ENCODE assay signal across 33 mouse cellular contexts in the genomic region with DNA sequence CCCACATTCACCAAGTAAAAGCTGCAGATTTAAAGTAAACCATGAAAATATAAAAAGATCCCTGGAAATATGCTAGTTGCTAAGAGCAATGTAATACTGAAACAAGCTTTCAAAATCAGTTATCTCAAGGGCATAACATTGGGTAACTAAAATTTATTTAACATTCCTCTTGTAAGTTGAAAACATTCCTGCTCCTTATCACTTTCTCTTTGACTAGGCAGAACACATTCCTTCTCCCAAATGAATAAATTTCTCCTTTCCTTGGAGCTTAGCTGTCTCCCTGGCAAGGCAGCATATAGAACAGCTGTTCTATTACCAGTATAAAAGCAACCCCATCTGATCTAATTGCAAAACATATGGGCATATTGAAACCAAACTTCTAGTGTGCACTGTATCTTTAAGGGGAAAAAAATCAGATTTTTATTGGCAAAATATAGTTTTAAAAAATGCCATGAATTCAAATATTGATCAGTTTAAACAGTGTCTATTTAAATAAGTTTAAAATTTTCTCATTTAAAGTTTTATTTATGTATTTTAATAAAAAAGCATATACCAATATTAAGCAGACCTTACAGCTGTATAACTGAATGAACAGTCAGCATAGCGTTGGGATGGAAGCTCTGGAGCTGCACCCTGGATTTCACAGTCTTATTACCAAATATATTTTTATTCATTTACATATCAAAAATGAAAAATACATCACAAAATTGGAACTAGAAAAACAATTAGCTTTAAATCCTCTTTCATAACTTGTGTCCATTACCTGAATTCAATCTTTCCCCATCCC. TPM values are rescaled to one million over a fixed set of nuclear protein-coding genes. Genes with fewer than 3 reads are reported as not detected.
DNase-seq lines count a peak whose midpoint lies in the region; ATAC-seq and TF ChIP-seq lines count a peak whose summit lies in the region.
"Had no signal": no experiment of that assay in that cellular context is flagged by ENCODE, and none has a peak within 500 bp of the region (broad histone marks: within the 10 kb centered on the region; RNA-seq: fewer than 3 reads in every experiment).

No protein-coding gene starts in this region.

- peaks cover 13% of the 10 kb centered on the region for H3K4me1 ChIP-seq in forebrain, embryonic 13.5 days
- no peaks in the 10 kb centered on the region for H3K4me1 ChIP-seq in forebrain, embryonic 10.5 days
- peaks cover 4% of the 10 kb centered on the region for H3K4me1 ChIP-seq in liver, adult 2 months (ENCODE audit: control insufficient read depth, insufficient read depth, low read length)
- no peaks in the 10 kb centered on the region for H3K4me1 ChIP-seq in liver, embryonic 11.5 days (replicated peaks; ENCODE audit: control insufficient read depth, insufficient read depth, low read length)
- peaks cover 22% of the 10 kb centered on the region for H3K4me1 ChIP-seq in forebrain, embryonic 15.5 days
- H3K4me1 ChIP-seq: embryonic facial prominence, embryonic 13.5 days; hindbrain, embryonic 12.5 days; intestine, embryonic 15.5 days; limb, embryonic 13.5 days; liver, embryonic 13.5 days; midbrain, embryonic 10.5 days; stomach, embryonic 15.5 days had no signal

- no peak for DNase-seq in forebrain, embryonic 10.5 days (ENCODE audit: extremely low spot score, low spot score)
- DNase-seq in liver, adult 2 months (ENCODE audit: extremely low read depth, low read depth, low spot score): peak; percentile 40
- no peak for DNase-seq in liver, embryonic 11.5 days (ENCODE audit: low spot score)
- peak; percentile 31 for DNase-seq in NIH3T3 (ENCODE audit: low read depth)
- no peak for DNase-seq in cerebellum, postnatal 25 days
- DNase-seq: adrenal gland, postnatal 10 days; cerebellum, adult 11-12 months; cerebellum, adult 9-11 months; gastrocnemius, postnatal 36 days; heart, adult 18-20 months; heart, postnatal 36 days; kidney, adult 2 months; kidney, postnatal 10 days; layer of hippocampus, adult 9-11 months; liver, embryonic 13.5 days; lung, postnatal 10 days; retina, postnatal 1 day; right cerebral cortex, postnatal 14 days; thymus, postnatal 14 days had no signal

- TF ChIP-seq CTCF in liver, adult 2 months (IDR thresholded peaks at IDR 0.05; ENCODE audit: low read depth, low read length): no peak

- H3K27me3 ChIP-seq in forebrain, embryonic 13.5 days: no peaks in the 10 kb centered on the region
- no peaks in the 10 kb centered on the region for H3K27me3 ChIP-seq in forebrain, embryonic 10.5 days (ENCODE audit: poor library complexity, severe bottlenecking)
- H3K27me3 ChIP-seq in liver, adult 2 months (ENCODE audit: control insufficient read depth, insufficient read depth, low read length): no peaks in the 10 kb centered on the region
- H3K27me3 ChIP-seq in liver, embryonic 11.5 days (replicated peaks; ENCODE audit: control insufficient read depth, insufficient read depth, low read length): no peaks in the 10 kb centered on the region
- no peaks in the 10 kb centered on the region for H3K27me3 ChIP-seq in forebrain, embryonic 15.5 days
- H3K27me3 ChIP-seq: embryonic facial prominence, embryonic 13.5 days; hindbrain, embryonic 12.5 days; intestine, embryonic 15.5 days; limb, embryonic 13.5 days; liver, embryonic 13.5 days; midbrain, embryonic 15.5 days; neural tube, embryonic 15.5 days; Patski; stomach, embryonic 15.5 days had no signal

- 81% methylated on average over 1 of the region's 1 CpGs for WGBS in forebrain, embryonic 13.5 days
- 94% methylated on average over 1 of the region's 1 CpGs for WGBS in forebrain, embryonic 10.5 days
- 98% methylated on average over 1 of the region's 1 CpGs for WGBS in liver, adult 2 months
- WGBS in liver, embryonic 11.5 days: 90% methylated on average over 1 of the region's 1 CpGs
- 67% methylated on average over 1 of the region's 1 CpGs for WGBS in forebrain, embryonic 15.5 days

- no peak for TF ChIP-seq POLR2A in liver, adult 2 months (IDR thresholded peaks at IDR 0.05; ENCODE audit: extremely low read depth, insufficient read depth, low read length)

- H3K4me3 ChIP-seq in forebrain, embryonic 13.5 days: no peak overlapping the region
- no peak overlapping the region for H3K4me3 ChIP-seq in forebrain, embryonic 10.5 days
- no peak overlapping the region for H3K4me3 ChIP-seq in liver, adult 2 months (ENCODE audit: insufficient read depth, low read depth, low read length)
- H3K4me3 ChIP-seq in liver, embryonic 11.5 days (ENCODE audit: low read depth, low read length): no peak overlapping the region
- H3K4me3 ChIP-seq in forebrain, embryonic 15.5 days: no peak overlapping the region
- H3K4me3 ChIP-seq: embryonic facial prominence, embryonic 13.5 days; hindbrain, embryonic 12.5 days; intestine, embryonic 15.5 days; limb, embryonic 13.5 days; liver, embryonic 13.5 days; midbrain, embryonic 10.5 days; midbrain, embryonic 15.5 days; neural tube, embryonic 15.5 days; stomach, embryonic 15.5 days had no signal

- H3K79me2 ChIP-seq in liver, adult 2 months (ENCODE audit: control insufficient read depth, insufficient read depth, low read length): no peaks in the 10 kb centered on the region; the same call in 1 of the 2 replicates

- no peak overlapping the region for H3K9ac ChIP-seq in forebrain, embryonic 13.5 days
- no peak overlapping the region for H3K9ac ChIP-seq in liver, adult 2 months (ENCODE audit: low read depth, low read length)
- H3K9ac ChIP-seq in liver, embryonic 11.5 days (ENCODE audit: low read depth, low read length): no peak overlapping the region
- H3K9ac ChIP-seq in forebrain, embryonic 15.5 days (replicated peaks): no peak overlapping the region
- H3K9ac ChIP-seq: embryonic facial prominence, embryonic 13.5 days; hindbrain, embryonic 12.5 days; intestine, embryonic 15.5 days; limb, embryonic 13.5 days; liver, embryonic 13.5 days; midbrain, embryonic 15.5 days; neural tube, embryonic 15.5 days; stomach, embryonic 15.5 days had no signal

- peak; percentile 89 for ATAC-seq in forebrain, embryonic 13.5 days
- ATAC-seq in liver, embryonic 11.5 days (replicated peaks; ENCODE audit: low FRiP score): no peak
- peak; percentile 88 for ATAC-seq in forebrain, embryonic 15.5 days (replicated peaks)
- ATAC-seq: hindbrain, postnatal 0 days; intestine, embryonic 15.5 days; midbrain, embryonic 15.5 days; Patski had no signal

- H3K27ac ChIP-seq in forebrain, embryonic 13.5 days: peak overlapping the region; percentile 51; the same call in 1 of the 2 replicates
- no peak overlapping the region for H3K27ac ChIP-seq in forebrain, embryonic 10.5 days
- no peak overlapping the region for H3K27ac ChIP-seq in liver, adult 2 months (replicated peaks; ENCODE audit: insufficient read depth, low read depth, low read length)
- no peak overlapping the region for H3K27ac ChIP-seq in liver, embryonic 11.5 days (ENCODE audit: low read depth, low read length)
- H3K27ac ChIP-seq in forebrain, embryonic 15.5 days (replicated peaks): peak overlapping the region; percentile 63
- H3K27ac ChIP-seq: embryonic facial prominence, embryonic 13.5 days; hindbrain, embryonic 12.5 days; hindbrain, postnatal 0 days; intestine, embryonic 15.5 days; limb, embryonic 13.5 days; liver, embryonic 13.5 days; midbrain, embryonic 10.5 days; midbrain, embryonic 15.5 days; neural tube, embryonic 15.5 days; stomach, embryonic 15.5 days had no signal

- H3K36me3 ChIP-seq in forebrain, embryonic 13.5 days (ENCODE audit: poor library complexity, severe bottlenecking): no peaks in the 10 kb centered on the region
- no peaks in the 10 kb centered on the region for H3K36me3 ChIP-seq in forebrain, embryonic 10.5 days (replicated peaks)
- H3K36me3 ChIP-seq in liver, adult 2 months (ENCODE audit: control insufficient read depth, insufficient read depth, low read length): no peaks in the 10 kb centered on the region
- no peaks in the 10 kb centered on the region for H3K36me3 ChIP-seq in liver, embryonic 11.5 days (ENCODE audit: control insufficient read depth, insufficient read depth, low read length)
- H3K36me3 ChIP-seq in forebrain, embryonic 15.5 days: no peaks in the 10 kb centered on the region
- H3K36me3 ChIP-seq: embryonic facial prominence, embryonic 13.5 days; G1E; hindbrain, embryonic 12.5 days; intestine, embryonic 15.5 days; limb, embryonic 13.5 days; liver, embryonic 13.5 days; midbrain, embryonic 10.5 days; midbrain, embryonic 15.5 days; neural tube, embryonic 15.5 days; stomach, embryonic 15.5 days had no signal

- H3K9me3 ChIP-seq in forebrain, embryonic 13.5 days (replicated peaks): no peaks in the 10 kb centered on the region
- H3K9me3 ChIP-seq in forebrain, embryonic 10.5 days: no peaks in the 10 kb centered on the region
- H3K9me3 ChIP-seq in liver, embryonic 11.5 days (ENCODE audit: control insufficient read depth, low read length): no peaks in the 10 kb centered on the region
- H3K9me3 ChIP-seq in forebrain, embryonic 15.5 days: no peaks in the 10 kb centered on the region
- H3K9me3 ChIP-seq: embryonic facial prominence, embryonic 13.5 days; G1E; hindbrain, embryonic 12.5 days; intestine, embryonic 15.5 days; limb, embryonic 13.5 days; liver, embryonic 13.5 days; midbrain, embryonic 10.5 days; midbrain, embryonic 15.5 days; neural tube, embryonic 15.5 days; stomach, embryonic 15.5 days had no signal

- peak overlapping the region; percentile 12; the same call in 1 of the 2 replicates for H3K4me2 ChIP-seq in forebrain, embryonic 13.5 days
- H3K4me2 ChIP-seq in liver, embryonic 11.5 days: no peak overlapping the region
- no peak overlapping the region for H3K4me2 ChIP-seq in forebrain, embryonic 15.5 days (replicated peaks)
- H3K4me2 ChIP-seq: embryonic facial prominence, embryonic 13.5 days; heart, embryonic 11.5 days; hindbrain, embryonic 12.5 days; intestine, embryonic 15.5 days; limb, embryonic 13.5 days; liver, embryonic 13.5 days; midbrain, embryonic 15.5 days; neural tube, embryonic 15.5 days; stomach, embryonic 15.5 days had no signal

RNA-seq across cellular contexts. Expression of gene Megf9, which starts 13.1 kb away (rescaled TPM):
- 28.2 and 29.0 TPM in 2 replicates for polyA plus RNA-seq in forebrain, embryonic 13.5 days (2015; fragmentation: Nextera tagmentation; extraction: Ambion mirVana)
- polyA plus RNA-seq in forebrain, embryonic 10.5 days (2016; fragmentation: Nextera tagmentation; extraction: Ambion mirVana): 14.2 and 14.5 TPM in 2 replicates
- 9.9 and 10.5 TPM in 2 replicates for total RNA-seq in liver, adult 2 months (2014; rRNA removed)
- polyA plus RNA-seq in liver, adult 2 months (2012; rRNA removed): 8.6 and 16.1 TPM in 2 replicates
- 5.0 and 6.0 TPM in 2 replicates for polyA plus RNA-seq in liver, embryonic 11.5 days (2014; fragmentation: Nextera tagmentation; extraction: Ambion mirVana)
- polyA plus RNA-seq in forebrain, embryonic 15.5 days (2015; fragmentation: Nextera tagmentation; extraction: Ambion mirVana): 34.3 and 34.8 TPM in 2 replicates
- polyA plus RNA-seq: G1E had no signal

Comparison
In these comparisons a context has a peak if more than half of its experiments do, and no peak if none do; other contexts are left out.
1. H3K27ac ChIP-seq: peak in forebrain, embryonic 13.5 days (single experiment) and forebrain, embryonic 15.5 days (single experiment); none in forebrain, embryonic 10.5 days (single experiment), liver, adult 2 months (single experiment) and liver, embryonic 11.5 days (single experiment).
2. DNase-seq: peak in liver, adult 2 months (single experiment) and NIH3T3 (single experiment); none in forebrain, embryonic 10.5 days (single experiment), liver, embryonic 11.5 days (single experiment) and cerebellum, postnatal 25 days (0 of 2).